Mouse (Mus musculus) heart, embryonic 15.5 days (tissue): ENCODE measurements around the gene Cenpo. TPM values are rescaled to one million over a fixed set of nuclear protein-coding genes. Genes with fewer than 3 reads are reported as not detected.

Experiments
- ATAC-seq: fragments of 200-750 bp; cut with Nextera tagmentation; replicated peaks from 2 replicates; pipeline ENCODE4 v1.8.0; 2017; ENCODE audit warnings: low read depth, moderate TSS enrichment; ENCODE audit not compliant: insufficient number of reproducible peaks, insufficient read depth, low FRiP score
- H3K27ac ChIP-seq: fragments of 300-500 bp; sonication (generic); 2 replicates; pipeline ENCODE4 v1.5.1; 2015; ENCODE audit warnings: mild to moderate bottlenecking, inconsistent platforms
- H3K27me3 ChIP-seq: fragments of 300-500 bp; sonication (generic); 2 replicates; pipeline ENCODE4 v1.6.1; 2015; ENCODE audit warnings: inconsistent platforms
- H3K36me3 ChIP-seq: fragments of 300-500 bp; sonication (generic); 2 replicates; pipeline ENCODE4 v1.6.1; 2015; ENCODE audit warnings: mild to moderate bottlenecking, inconsistent platforms
- H3K4me1 ChIP-seq: fragments of 300-500 bp; sonication (generic); replicated peaks from 2 replicates; pipeline ENCODE4 v1.6.1; 2015; ENCODE audit warnings: inconsistent platforms
- H3K4me2 ChIP-seq: fragments of 300-500 bp; sonication (generic); 2 replicates; pipeline ENCODE4 v1.6.1; 2015; ENCODE audit warnings: inconsistent platforms, mild to moderate bottlenecking, moderate library complexity
- H3K4me3 ChIP-seq: fragments of 300-500 bp; sonication (generic); 2 replicates; pipeline ENCODE4 v1.5.1; 2015; ENCODE audit warnings: mild to moderate bottlenecking, inconsistent platforms
- H3K9ac ChIP-seq: fragments of 300-500 bp; sonication (generic); 2 replicates; pipeline ENCODE4 v1.6.1; 2015; ENCODE audit warnings: mild to moderate bottlenecking, inconsistent platforms
- H3K9me3 ChIP-seq: fragments of 300-500 bp; sonication (generic); replicated peaks from 2 replicates; pipeline ENCODE4 v1.6.1; 2016; ENCODE audit warnings: inconsistent platforms
- WGBS: fragments of 180-500 bp; shearing (Covaris S2); methylation state at CpG from one replicate; pipeline ENCODE4 v1.1.7; 2015; ENCODE audit warnings: mixed read lengths; 5-methylcytosine and 5-hydroxymethylcytosine counted together
- polyA plus RNA-seq: library from polyadenylated mRNA; unstranded; fragments of >200 nt; fragmentation: Nextera tagmentation; extraction: Ambion mirVana; gene quantifications from 2 replicates; pipeline ENCODE4 v1.2.1, GENCODE M21; 2015

The Cenpo gene
- polyA plus RNA-seq, 1 experiment from 2014 or later, result 6.4 TPM

GRCm38 (mm10) chr12:4194643-4195042 is 39.5 kb downstream of the Cenpo start:
- Histone ChIP-seq H3K27ac (no peak overlapping the region), H3K9me3 (no peaks in the 10 kb centered on the region), H3K36me3 (no peaks in the 10 kb centered on the region), H3K9ac (no peak overlapping the region), H3K27me3 (no peaks in the 10 kb centered on the region), H3K4me1 (peaks cover 21% of the 10 kb centered on the region), H3K4me3 (no peak overlapping the region), H3K4me2 (no peak overlapping the region)
- 92% methylated on average over 14 of the region's 14 CpGs for WGBS
- ATAC-seq, result no peak

DNA sequence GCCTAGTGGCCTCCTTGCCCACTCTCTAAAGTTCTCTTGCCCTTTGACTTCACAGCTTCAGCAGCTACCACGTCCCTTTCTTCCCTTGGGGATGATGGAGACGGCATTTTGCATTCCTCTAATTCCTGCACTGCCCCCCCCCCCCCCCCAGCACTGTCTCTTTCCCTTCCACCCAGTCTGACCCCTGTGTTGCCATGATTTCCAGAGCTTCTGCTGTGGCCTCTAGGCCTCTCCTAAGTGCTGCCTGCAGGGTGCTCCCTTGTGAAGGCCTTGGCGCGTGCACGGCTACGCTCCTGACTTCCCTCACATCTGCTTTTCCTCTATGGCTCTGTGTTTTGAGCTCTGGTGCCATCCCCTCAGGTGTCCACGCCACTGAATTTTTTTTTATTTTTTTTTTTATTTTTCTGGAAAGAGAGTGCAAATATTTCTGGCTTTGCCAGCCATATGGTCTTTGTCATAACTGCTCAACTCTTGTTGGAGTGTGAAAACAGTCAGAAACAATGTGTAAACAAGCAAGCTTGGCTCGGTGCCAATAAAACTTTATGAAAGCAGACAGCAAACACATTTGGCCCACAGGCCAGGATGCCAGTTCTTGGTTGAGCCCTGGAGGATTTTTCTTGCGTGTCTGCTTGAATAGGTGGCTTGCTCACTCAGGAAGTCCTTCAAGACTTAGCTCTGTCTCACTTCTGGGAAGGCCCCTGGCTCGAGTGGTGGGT is 40.9 kb downstream of the Cenpo start:
- no peaks in the 10 kb centered on the region for H3K27me3 ChIP-seq
- ATAC-seq, result no peak
- H3K4me1 ChIP-seq, result peaks cover 32% of the 10 kb centered on the region
- WGBS, result 56% methylated on average over 10 of the region's 10 CpGs
- no peak overlapping the region for H3K9ac ChIP-seq
- no peak overlapping the region for H3K4me3 ChIP-seq
- H3K9me3 ChIP-seq, result no peaks in the 10 kb centered on the region
- no peak overlapping the region for H3K27ac ChIP-seq
- no peaks in the 10 kb centered on the region for H3K36me3 ChIP-seq
- no peak overlapping the region for H3K4me2 ChIP-seq

DNA sequence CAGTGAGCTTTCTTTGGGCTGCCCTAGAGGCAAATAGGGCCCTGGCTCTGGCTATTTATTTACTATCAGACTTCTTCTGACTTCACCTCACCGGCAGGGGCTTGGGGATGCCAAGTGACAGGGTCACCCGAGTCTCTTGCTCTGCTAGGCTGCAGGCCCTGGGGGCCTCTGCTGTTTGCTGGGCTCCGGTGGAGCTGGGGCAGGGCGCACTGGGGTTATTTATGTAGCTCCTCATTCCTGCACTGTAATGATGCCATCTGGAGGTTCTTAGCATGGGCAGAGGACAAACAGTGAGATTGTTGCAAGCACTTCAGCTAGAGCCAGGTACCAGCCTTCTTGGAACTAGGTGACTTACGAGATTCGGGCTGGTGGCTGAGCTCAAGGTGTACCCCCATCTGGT is 41.6 kb downstream of the Cenpo start:
- Histone ChIP-seq H3K4me1 (peaks cover 34% of the 10 kb centered on the region), H3K4me2 (no peak overlapping the region), H3K9me3 (no peaks in the 10 kb centered on the region), H3K9ac (no peak overlapping the region), H3K4me3 (no peak overlapping the region), H3K27me3 (no peaks in the 10 kb centered on the region), H3K36me3 (no peaks in the 10 kb centered on the region), H3K27ac (no peak overlapping the region)
- ATAC-seq, result no peak
- WGBS, result 62% methylated on average over 6 of the region's 6 CpGs

DNA sequence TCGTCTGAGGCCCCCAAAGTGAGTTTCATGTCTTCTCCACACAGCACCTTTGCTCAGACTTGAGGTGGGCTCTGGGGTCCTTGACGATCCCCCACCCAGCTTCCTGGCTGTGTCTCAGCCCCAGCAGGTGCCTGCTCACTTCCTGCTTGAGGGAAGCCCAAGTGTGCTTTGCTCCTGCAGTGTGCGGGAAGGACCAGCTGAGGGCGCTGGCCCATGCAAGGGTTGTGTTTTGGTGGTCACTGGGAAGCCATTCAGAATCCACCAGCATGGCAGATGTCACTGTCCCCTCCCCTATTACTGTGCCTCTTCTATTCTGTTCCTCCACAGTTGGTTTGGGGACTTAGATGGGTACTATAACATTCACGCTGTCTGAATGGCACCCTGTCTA is 45.0 kb downstream of the Cenpo start:
- no peaks in the 10 kb centered on the region for H3K27me3 ChIP-seq
- no peak for ATAC-seq
- H3K4me3 ChIP-seq, result no peak overlapping the region
- H3K9ac ChIP-seq, result no peak overlapping the region
- peaks cover 34% of the 10 kb centered on the region for H3K4me1 ChIP-seq
- H3K4me2 ChIP-seq, result no peak overlapping the region
- no peaks in the 10 kb centered on the region for H3K36me3 ChIP-seq
- 50% methylated on average over 5 of the region's 5 CpGs for WGBS
- H3K9me3 ChIP-seq, result no peaks in the 10 kb centered on the region
- H3K27ac ChIP-seq, result peak overlapping the region; percentile 12; the same call in 1 of the 2 replicates

DNA sequence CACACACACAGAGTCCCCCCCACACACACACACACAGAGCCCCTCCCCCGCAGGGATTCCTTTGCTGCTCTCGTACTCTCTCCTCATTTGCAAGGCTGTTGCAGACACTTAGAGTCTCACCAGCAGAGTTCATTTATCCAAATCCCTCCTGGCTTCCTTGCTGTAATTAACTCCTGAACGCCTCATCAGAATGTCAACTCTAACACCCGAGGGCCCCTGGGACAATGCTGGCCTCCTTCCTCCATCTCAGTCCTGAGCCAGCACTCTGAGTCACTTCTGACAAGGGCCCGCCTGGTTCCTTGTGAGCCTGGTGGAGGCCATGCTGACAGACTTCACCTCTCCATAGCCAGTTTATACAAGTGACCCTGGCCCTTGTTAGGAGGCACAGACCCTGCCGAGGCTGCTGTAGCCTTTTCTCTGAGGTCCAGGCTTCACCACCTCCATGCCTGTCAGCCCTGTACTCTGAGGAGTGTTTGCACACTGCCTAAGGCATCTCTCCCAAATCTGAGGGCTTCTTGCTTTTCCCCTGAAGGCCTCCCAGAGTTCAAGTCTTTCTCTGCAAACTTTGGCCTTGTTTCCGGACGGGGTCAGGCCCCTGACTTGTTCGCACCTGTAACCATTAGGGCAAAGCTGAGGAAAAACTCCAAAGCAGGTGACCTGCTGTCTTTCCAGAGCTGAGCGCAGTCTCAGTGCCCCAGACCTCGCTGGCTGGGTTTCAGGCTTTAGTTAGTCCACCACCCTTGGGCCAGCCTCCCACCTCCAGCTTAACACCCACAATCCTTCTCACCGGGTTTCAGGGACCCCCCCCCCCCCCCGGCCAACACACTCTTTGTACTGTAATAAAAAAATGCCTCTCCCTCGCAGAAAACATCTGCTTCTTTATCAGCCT is 45.7 kb downstream of the Cenpo start:
- WGBS, result 41% methylated on average over 14 of the region's 14 CpGs
- ATAC-seq, result peak; percentile 58
- no peaks in the 10 kb centered on the region for H3K27me3 ChIP-seq

DNA sequence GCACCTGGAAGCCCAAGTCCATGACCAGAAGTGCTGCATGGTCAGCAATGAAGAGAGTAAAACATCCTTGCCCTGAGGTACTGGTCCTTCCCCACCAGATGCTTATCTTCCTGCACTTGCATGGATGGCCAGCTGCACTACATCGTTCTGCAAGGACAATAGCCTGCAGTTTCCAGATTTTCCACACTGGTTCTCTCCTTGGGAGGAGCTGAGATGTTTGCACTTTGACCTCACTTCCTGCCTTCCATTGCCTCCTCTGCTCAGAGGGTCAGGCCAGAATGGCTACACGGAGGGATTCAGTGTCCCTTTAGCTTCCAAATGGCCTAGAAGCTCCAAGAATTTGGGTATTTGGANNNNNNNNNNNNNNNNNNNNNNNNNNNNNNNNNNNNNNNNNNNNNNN is 49.4 kb downstream of the Cenpo start:
- no peaks in the 10 kb centered on the region for H3K9me3 ChIP-seq
- H3K27me3 ChIP-seq, result no peaks in the 10 kb centered on the region
- H3K4me1 ChIP-seq, result peaks cover 13% of the 10 kb centered on the region
- H3K4me2 ChIP-seq, result no peak overlapping the region
- 61% methylated on average over 2 of the region's 2 CpGs for WGBS
- no peak overlapping the region for H3K27ac ChIP-seq
- no peaks in the 10 kb centered on the region for H3K36me3 ChIP-seq
- H3K9ac ChIP-seq, result no peak overlapping the region
- no peak for ATAC-seq
- H3K4me3 ChIP-seq, result no peak overlapping the region

More for the DNA sequence above, 45.7 kb downstream of the Cenpo start:
- H3K4me1 ChIP-seq, result peaks cover 27% of the 10 kb centered on the region
- H3K4me2 ChIP-seq, result no peak overlapping the region
- H3K9me3 ChIP-seq, result no peaks in the 10 kb centered on the region
- H3K4me3 ChIP-seq, result no peak overlapping the region
- H3K36me3 ChIP-seq, result no peaks in the 10 kb centered on the region
- no peak overlapping the region for H3K9ac ChIP-seq
- H3K27ac ChIP-seq, result no peak overlapping the region; the same call in 1 of the 2 replicates

- no peak for ATAC-seq
- Histone ChIP-seq H3K9me3 (no peaks in the 10 kb centered on the region), H3K36me3 (0 out of 2 replicates have a peak, but pooled peaks cover 2% of the 10 kb centered on the region), H3K27ac (no peak overlapping the region), H3K4me3 (no peak overlapping the region), H3K4me1 (no peaks in the 10 kb centered on the region), H3K9ac (no peak overlapping the region), H3K27me3 (no peaks in the 10 kb centered on the region), H3K4me2 (no peak overlapping the region)
- 53% methylated on average over 3 of the region's 3 CpGs for WGBS
Measured at GRCm38 (mm10) chr12:4180507-4180906, 53.6 kb downstream of the Cenpo start.

- Histone ChIP-seq H3K27ac (no peak overlapping the region), H3K27me3 (no peaks in the 10 kb centered on the region), H3K36me3 (0 out of 2 replicates have a peak, but pooled peaks cover 2% of the 10 kb centered on the region), H3K9ac (no peak overlapping the region), H3K4me1 (no peaks in the 10 kb centered on the region), H3K9me3 (no peaks in the 10 kb centered on the region), H3K4me3 (no peak overlapping the region), H3K4me2 (no peak overlapping the region)
- ATAC-seq, result no peak
- WGBS, result 78% methylated on average over 6 of the region's 6 CpGs
Measured at GRCm38 (mm10) chr12:4179671-4180233, 54.3 kb downstream of the Cenpo start.

GRCm38 (mm10) chr12:4178839-4179238 is 55.3 kb downstream of the Cenpo start:
- WGBS, result 72% methylated on average over 5 of the region's 5 CpGs

DNA sequence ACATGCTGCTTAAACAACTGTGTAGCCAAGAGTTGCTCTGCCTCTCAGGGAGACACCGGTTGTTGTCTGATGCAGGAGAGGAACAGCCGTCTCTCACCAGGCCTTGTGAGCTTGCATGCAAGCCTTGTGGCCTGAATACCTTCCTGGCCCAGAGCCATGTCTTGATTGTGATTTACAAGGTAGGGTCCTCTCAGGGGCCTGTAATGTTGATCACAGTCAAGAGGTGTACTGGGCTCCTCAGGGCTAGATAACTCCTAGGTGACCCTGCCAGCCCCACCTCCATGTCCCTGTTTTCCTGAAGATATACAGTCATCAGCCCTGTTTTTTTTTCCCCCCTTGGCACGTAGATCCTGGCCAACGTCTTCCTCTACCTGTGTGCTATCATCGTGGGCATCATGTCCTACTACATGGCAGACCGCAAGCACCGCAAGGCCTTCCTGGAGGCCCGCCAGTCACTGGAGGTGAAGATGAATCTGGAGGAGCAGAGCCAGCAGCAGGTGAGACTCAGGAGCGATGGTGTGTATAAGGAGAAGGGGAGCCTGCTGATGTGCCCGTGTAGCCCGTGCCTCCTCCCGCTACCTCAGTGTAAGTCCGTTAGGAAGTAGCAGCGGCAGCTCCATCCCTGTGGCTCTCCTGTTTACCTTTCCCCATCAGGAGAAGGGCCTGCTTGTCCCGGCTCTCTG is 60.8 kb downstream of the Cenpo start:
- no peak overlapping the region for H3K27ac ChIP-seq
- no peak overlapping the region for H3K4me2 ChIP-seq
- H3K9me3 ChIP-seq, result no peaks in the 10 kb centered on the region
- H3K27me3 ChIP-seq, result no peaks in the 10 kb centered on the region
- 0 out of 2 replicates have a peak, but pooled peaks cover 2% of the 10 kb centered on the region for H3K36me3 ChIP-seq
- WGBS, result 73% methylated on average over 15 of the region's 15 CpGs
- no peak overlapping the region for H3K9ac ChIP-seq
- no peaks in the 10 kb centered on the region for H3K4me1 ChIP-seq
- no peak overlapping the region for H3K4me3 ChIP-seq
- ATAC-seq, result no peak

More at GRCm38 (mm10) chr12:4178839-4179238, 55.3 kb downstream of the Cenpo start:
- H3K27ac ChIP-seq, result no peak overlapping the region
- H3K4me1 ChIP-seq, result no peaks in the 10 kb centered on the region
- H3K27me3 ChIP-seq, result no peaks in the 10 kb centered on the region
- H3K9me3 ChIP-seq, result no peaks in the 10 kb centered on the region
- H3K9ac ChIP-seq, result no peak overlapping the region
- no peak for ATAC-seq
- no peak overlapping the region for H3K4me2 ChIP-seq
- 0 out of 2 replicates have a peak, but pooled peaks cover 2% of the 10 kb centered on the region for H3K36me3 ChIP-seq
- no peak overlapping the region for H3K4me3 ChIP-seq

DNA sequence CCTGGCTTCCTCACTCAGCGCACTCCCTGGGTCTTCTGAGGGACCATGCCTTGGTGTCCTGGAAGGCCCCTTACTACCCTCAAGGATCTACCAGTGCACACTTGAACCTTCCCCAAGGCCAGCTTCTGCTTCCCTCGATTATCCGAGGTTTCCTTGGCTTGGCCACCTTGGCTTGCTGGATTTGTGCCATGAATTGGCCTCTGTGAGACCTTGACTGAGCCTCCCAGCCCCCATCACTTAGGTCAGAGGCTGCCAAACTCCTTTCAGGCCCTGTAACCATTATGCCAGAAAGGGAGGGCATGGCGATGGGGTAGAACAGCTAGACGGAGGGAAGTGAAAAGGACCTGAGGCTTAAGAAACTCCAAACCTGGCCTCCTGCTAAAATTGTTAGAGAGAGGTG is 64.5 kb downstream of the Cenpo start:
- Histone ChIP-seq H3K36me3 (no peaks in the 10 kb centered on the region), H3K4me3 (no peak overlapping the region), H3K27me3 (no peaks in the 10 kb centered on the region), H3K9ac (no peak overlapping the region), H3K27ac (no peak overlapping the region), H3K4me1 (no peaks in the 10 kb centered on the region), H3K9me3 (no peaks in the 10 kb centered on the region), H3K4me2 (no peak overlapping the region)
- ATAC-seq, result no peak
- 84% methylated on average over 5 of the region's 5 CpGs for WGBS
